Mouse (Mus musculus) G1E (cell line): ENCODE data around the gene Zswim3.

Source experiments
- CTCF ChIP-seq: IDR thresholded peaks from 2 replicates; pipeline ENCODE4 v1.5.1; 2012; ENCODE audit warnings: low read depth, low read length, inconsistent platforms, mixed read lengths
- GATA1 ChIP-seq: IDR thresholded peaks from 2 replicates; pipeline ENCODE4 v1.6.1; 2012; ENCODE audit warnings: borderline replicate concordance, low read length, inconsistent platforms, mixed read lengths
- POLR2AphosphoS5 ChIP-seq: IDR thresholded peaks from 2 replicates; pipeline ENCODE4 v1.6.1; 2012; ENCODE audit warnings: low read depth, low read length, inconsistent platforms; ENCODE audit not compliant: insufficient replicate concordance
- TAL1 ChIP-seq: conservative IDR thresholded peaks from 2 replicates; pipeline ENCODE4 v1.6.1; 2012; ENCODE audit warnings: low read depth, low read length, inconsistent platforms, mixed read lengths

DNA sequence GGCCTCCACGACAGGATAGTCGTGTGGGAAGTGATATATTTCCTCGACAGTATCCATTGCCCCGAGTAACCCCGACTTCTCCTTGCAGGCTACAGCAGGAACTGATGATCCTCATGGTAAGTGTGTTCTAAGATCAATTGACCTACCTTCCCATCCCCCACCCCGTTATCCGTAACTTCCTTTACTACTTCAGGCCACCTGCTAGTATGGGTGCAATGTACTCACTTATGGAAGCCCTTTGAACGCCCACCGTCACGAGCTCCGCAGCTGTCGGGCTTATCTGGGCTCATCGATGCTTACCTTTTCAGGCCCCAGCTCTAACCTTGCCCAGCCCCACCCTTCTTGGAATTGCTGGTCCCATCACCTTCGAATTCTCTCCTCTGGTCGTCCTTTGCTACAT is 34.6 kb upstream of the Zswim3 start:
- TF ChIP-seq POLR2AphosphoS5 (no peak), GATA1 (no peak), CTCF (no peak), TAL1 (no peak)
